Mouse (Mus musculus): Measurements from ENCODE around the gene Cxcl3. TPM values are rescaled to one million over a fixed set of nuclear protein-coding genes. Genes with fewer than 3 reads are reported as not detected.

The Cxcl3 gene
- polyA plus RNA-seq (2016; fragmentation: Nextera tagmentation; extraction: Ambion mirVana) = not detected in 2 replicates

DNA sequence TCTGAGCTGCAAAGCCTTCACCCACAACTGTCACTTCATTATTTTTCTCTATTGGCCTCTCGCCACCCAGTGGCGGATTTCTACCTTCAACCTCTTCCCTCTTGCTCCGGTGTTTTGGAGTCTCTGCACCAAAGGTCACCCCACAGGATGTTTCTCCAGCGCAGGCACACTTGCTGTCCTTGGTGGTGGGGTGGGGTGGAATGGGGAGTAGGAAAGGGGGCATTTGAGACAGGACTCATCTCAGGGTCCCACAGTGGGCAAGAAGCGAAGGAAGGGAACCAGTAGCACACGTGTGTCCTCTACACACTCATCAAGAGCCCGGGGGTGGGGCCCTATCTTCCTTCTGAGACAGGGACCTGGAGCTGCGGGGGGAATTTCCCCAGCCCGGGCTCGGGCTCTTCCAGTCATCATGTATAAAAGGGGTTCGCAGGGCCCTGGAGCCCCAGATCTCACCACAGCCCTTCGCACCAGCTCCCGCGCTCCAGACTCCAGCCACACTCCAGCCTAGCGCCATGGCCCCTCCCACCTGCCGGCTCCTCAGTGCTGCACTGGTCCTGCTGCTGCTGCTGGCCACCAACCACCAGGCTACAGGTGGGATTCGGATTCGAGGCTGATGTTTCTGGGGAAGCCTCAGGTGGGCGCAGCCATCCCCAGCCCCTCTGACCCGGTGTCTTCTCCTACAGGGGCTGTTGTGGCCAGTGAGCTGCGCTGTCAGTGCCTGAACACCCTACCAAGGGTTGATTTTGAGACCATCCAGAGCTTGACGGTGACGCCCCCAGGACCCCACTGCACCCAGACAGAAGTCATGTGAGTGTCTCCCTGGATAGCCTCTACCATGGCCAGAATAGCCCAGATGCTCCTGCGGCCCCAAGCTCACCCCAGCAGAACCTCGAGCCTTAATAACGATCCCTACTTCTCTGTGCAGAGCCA lies at the start of gene Cxcl3:
Gene Cxcl3 (plus strand): TSS at position 445 of the 930 bp plus-strand sequence.
- WGBS = 15% methylated on average over 26 of the region's 26 CpGs
- H3K27ac ChIP-seq (replicated peaks) = no peak within 1 kb of the TSS
- H3K4me3 ChIP-seq = peak within 1 kb of the TSS; percentile 53
- no peaks in the 10 kb centered on the region for H3K36me3 ChIP-seq
- no peaks in the 10 kb centered on the region for H3K9me3 ChIP-seq (replicated peaks)
- DNase-seq (ENCODE audit: low spot score) = peak; percentile 38
- peaks cover 9% of the 10 kb centered on the region for H3K4me1 ChIP-seq
- peaks cover 7% of the 10 kb centered on the region for H3K27me3 ChIP-seq (ENCODE audit: low read depth, poor library complexity, severe bottlenecking)

DNA sequence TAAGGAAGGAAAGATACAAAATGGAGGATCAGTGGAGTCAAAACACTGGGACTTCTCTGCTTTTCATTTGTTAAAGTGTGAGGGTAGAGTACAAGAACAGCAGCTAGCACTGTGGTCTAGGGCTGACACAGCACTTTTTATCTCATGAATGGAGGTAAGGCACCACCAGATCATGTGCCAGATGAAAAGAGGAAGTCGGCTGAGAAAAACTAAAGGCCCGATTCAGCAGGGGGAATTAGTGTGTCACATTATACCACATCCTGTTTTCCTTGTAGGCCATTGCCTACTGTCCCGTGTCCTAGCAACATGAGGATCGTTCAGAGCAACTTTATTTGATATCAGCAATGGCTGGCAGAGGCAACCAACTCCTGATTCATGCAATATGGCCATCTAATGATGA lies 43.9 kb upstream of the Cxcl3 start:
- Histone ChIP-seq H3K4me3 (no peak overlapping the region), H3K27ac (replicated peaks) (no peak overlapping the region), H3K36me3 (no peaks in the 10 kb centered on the region), H3K9me3 (replicated peaks) (no peaks in the 10 kb centered on the region), H3K27me3 (ENCODE audit: low read depth, poor library complexity, severe bottlenecking) (no peaks in the 10 kb centered on the region), H3K4me1 (no peaks in the 10 kb centered on the region)
- no peak for DNase-seq (ENCODE audit: low spot score)
- 76% methylated on average over 4 of the region's 4 CpGs for WGBS

DNA sequence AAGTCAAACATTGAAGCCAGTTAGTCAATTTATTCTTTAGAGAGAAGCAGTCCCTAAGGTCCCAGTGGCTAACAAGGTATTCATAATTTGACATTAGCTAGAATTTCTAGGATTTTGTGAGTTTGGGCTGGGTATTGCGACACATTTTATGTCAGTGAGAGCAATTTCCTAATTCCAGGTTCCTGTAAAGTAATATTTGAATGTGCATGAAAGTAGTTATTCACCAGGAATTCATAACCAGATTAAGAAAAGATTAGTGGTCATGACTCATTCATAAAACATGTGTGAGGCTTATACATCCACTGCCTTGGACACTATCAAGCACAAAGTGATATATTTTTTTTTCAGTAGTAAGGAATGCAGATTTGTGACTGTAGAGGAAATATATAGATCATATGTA lies 32.0 kb upstream of the Cxcl3 start:
- WGBS = 87% methylated on average over 1 of the region's 1 CpGs
- DNase-seq (ENCODE audit: low spot score) = no peak
- Histone ChIP-seq H3K4me3 (no peak overlapping the region), H3K27ac (replicated peaks) (no peak overlapping the region), H3K36me3 (no peaks in the 10 kb centered on the region), H3K4me1 (peaks cover 30% of the 10 kb centered on the region), H3K27me3 (ENCODE audit: low read depth, poor library complexity, severe bottlenecking) (peaks cover 21% of the 10 kb centered on the region), H3K9me3 (replicated peaks) (no peaks in the 10 kb centered on the region)

DNA sequence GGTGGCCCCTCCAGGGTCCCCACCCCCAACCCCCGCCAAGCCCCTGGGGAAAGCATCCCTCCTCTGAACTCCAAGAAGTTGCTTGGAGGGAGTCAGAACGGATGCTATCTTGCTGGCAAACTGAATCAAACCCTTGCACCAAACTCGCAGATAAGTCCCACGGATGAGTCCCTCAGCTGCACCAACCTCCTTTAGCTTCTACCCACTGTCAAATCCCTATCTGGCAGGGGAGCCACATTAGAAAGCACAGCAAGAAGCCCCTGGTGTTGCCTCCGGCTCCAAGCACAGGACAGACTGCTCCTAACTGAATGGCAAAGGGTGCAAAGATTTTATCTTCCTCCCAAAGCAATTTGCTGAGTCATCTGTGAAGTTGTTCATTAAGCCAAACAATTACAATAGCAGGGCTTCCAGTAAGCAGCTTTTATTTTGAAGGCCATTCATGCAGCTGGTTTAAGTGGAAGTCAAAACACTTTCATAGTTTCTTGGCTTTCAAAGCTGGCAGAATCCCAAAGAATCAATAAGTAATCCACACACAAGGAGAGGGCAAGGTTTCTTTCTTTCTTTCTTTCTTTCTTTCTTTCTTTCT lies 27.8 kb upstream of the Cxcl3 start:
- peaks cover 46% of the 10 kb centered on the region for H3K27me3 ChIP-seq (ENCODE audit: low read depth, poor library complexity, severe bottlenecking)
- H3K36me3 ChIP-seq = no peaks in the 10 kb centered on the region
- H3K9me3 ChIP-seq (replicated peaks) = no peaks in the 10 kb centered on the region
- no peak overlapping the region for H3K4me3 ChIP-seq
- WGBS = 33% methylated on average over 5 of the region's 5 CpGs
- DNase-seq (ENCODE audit: low spot score) = no peak
- no peak overlapping the region for H3K27ac ChIP-seq (replicated peaks)
- peaks cover 44% of the 10 kb centered on the region for H3K4me1 ChIP-seq

DNA sequence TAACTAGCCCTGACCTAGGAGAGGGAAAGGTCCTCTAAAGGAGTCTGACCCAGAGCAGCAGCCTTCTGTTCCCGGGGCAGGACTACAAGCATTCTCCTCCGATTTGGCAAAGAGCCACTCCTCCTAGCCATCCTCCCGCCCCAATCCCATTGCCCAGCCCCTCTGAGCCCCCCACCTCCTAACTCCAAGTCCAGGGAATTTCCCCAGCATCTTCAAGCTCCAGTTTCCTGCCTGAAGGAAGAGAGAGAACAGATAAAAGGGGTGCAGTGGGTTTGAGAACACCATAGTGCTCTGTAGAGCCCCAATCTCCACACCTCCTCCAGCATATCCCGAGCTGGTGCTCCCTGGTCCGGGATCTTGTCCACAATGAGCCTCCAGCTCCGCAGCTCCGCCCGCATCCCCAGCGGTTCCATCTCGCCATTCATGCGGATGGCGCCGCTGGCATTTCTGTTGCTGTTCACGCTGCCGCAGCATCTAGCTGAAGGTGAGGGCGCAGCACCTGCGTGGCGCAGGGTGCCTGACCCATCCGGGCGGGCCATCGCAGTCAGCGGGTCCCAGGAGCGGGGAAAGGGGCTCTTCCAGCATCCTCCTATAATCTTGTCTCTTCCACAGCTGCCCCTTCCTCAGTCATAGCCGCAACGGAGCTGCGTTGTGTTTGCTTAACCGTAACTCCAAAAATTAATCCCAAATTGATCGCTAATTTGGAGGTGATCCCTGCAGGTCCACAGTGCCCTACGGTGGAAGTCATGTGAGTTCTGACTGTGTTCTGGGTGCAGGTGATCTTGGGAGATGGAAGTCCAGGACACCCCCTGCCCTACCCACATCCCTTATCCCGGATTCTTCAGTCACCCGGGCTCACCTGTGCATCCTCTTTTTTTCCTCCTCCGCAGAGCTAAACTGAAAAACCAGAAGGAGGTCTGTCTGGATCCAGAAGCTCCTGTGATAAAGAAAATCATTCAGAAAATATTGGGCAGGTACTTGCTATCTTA lies 26.5 kb upstream of the Cxcl3 start, which contains the start of gene Cxcl5:
Gene Cxcl5 (plus strand): TSS at position 284 of the 989 bp plus-strand sequence.
- 4% methylated on average over 32 of the region's 32 CpGs for whole genome bisulfite sequencing
- H3K27ac ChIP-seq (replicated peaks) = no peak within 1 kb of the TSS
- peaks cover 44% of the 10 kb centered on the region for H3K4me1 ChIP-seq
- DNase-seq (ENCODE audit: low spot score) = peak; percentile 44
- H3K36me3 ChIP-seq = no peaks in the 10 kb centered on the region
- peak within 1 kb of the TSS; percentile 57 for H3K4me3 ChIP-seq
- H3K27me3 ChIP-seq (ENCODE audit: low read depth, poor library complexity, severe bottlenecking) = peaks cover 46% of the 10 kb centered on the region
- no peaks in the 10 kb centered on the region for H3K9me3 ChIP-seq (replicated peaks)

DNA sequence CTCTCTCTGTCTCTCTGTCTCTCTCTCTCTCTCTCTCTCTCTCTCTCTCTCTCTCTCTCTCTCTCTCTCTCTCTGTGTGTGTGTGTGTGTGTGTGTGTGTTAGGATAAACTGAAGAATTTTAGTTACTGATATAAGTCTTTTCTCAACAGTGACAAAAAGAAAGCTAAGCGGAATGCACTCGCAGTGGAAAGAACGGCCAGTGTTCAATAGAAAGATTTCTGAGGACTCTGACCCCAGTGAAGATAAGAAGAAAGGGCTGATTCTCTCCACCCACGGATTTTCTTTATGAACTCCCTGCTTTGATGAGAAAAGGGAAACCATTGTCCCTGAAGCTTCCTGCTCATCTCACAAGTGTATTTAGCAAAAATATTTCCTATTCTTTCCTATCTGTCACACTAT lies 25.6 kb upstream of the Cxcl3 start:
- peaks cover 40% of the 10 kb centered on the region for H3K4me1 ChIP-seq
- WGBS = 54% methylated on average over 4 of the region's 4 CpGs
- H3K4me3 ChIP-seq = no peak overlapping the region
- no peaks in the 10 kb centered on the region for H3K9me3 ChIP-seq (replicated peaks)
- H3K27ac ChIP-seq (replicated peaks) = no peak overlapping the region
- H3K27me3 ChIP-seq (ENCODE audit: low read depth, poor library complexity, severe bottlenecking) = peaks cover 46% of the 10 kb centered on the region
- H3K36me3 ChIP-seq = no peaks in the 10 kb centered on the region
- no peak for DNase-seq (ENCODE audit: low spot score)

DNA sequence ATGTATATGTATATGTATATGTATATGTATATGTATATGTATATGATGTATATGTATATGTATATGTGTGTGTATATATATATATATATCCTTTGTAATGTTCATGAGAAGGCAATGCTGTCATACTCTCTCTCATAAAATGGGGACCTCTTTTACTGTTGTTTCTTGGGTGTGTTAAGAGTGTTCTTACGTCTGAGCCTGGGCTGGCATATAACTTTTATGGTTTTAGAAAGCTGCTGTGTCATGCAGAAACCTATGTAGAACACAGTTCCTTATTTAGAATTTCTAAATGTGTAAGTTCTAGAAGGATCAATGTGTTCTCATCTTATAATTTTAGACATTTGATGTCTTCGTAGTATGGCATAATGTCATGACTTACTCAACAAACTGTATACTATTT lies 25.1 kb upstream of the Cxcl3 start:
- Histone ChIP-seq H3K27ac (replicated peaks) (no peak overlapping the region), H3K36me3 (no peaks in the 10 kb centered on the region), H3K4me3 (no peak overlapping the region), H3K27me3 (ENCODE audit: low read depth, poor library complexity, severe bottlenecking) (peaks cover 46% of the 10 kb centered on the region), H3K4me1 (peaks cover 35% of the 10 kb centered on the region), H3K9me3 (replicated peaks) (no peaks in the 10 kb centered on the region)
- DNase-seq (ENCODE audit: low spot score) = no peak
- WGBS = 94% methylated on average over 2 of the region's 2 CpGs

DNA sequence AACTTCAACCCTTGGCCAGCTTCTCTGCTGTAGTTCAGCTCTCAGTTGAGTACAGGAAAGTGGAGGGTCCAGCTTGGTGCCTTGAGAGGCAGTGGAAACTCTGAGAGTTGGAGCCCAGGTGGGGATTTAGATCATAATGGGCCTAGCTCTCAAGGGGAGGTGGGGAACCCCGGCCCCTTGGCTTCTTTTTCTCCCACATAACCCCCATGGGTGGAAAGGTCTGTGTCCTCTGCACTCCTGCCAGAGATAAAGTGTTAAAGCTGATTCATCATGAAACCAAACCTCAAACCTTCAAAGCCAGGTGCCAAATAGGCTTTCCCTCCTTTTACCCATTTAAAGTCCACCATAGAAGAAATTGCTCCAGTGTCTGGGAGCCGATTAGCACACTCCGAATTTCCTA lies 24.1 kb upstream of the Cxcl3 start:
- H3K4me3 ChIP-seq = no peak overlapping the region
- peaks cover 46% of the 10 kb centered on the region for H3K27me3 ChIP-seq (ENCODE audit: low read depth, poor library complexity, severe bottlenecking)
- DNase-seq (ENCODE audit: low spot score) = no peak
- peaks cover 26% of the 10 kb centered on the region for H3K4me1 ChIP-seq
- H3K27ac ChIP-seq (replicated peaks) = no peak overlapping the region
- H3K36me3 ChIP-seq = no peaks in the 10 kb centered on the region
- H3K9me3 ChIP-seq (replicated peaks) = no peaks in the 10 kb centered on the region
- 88% methylated on average over 3 of the region's 3 CpGs for WGBS

DNA sequence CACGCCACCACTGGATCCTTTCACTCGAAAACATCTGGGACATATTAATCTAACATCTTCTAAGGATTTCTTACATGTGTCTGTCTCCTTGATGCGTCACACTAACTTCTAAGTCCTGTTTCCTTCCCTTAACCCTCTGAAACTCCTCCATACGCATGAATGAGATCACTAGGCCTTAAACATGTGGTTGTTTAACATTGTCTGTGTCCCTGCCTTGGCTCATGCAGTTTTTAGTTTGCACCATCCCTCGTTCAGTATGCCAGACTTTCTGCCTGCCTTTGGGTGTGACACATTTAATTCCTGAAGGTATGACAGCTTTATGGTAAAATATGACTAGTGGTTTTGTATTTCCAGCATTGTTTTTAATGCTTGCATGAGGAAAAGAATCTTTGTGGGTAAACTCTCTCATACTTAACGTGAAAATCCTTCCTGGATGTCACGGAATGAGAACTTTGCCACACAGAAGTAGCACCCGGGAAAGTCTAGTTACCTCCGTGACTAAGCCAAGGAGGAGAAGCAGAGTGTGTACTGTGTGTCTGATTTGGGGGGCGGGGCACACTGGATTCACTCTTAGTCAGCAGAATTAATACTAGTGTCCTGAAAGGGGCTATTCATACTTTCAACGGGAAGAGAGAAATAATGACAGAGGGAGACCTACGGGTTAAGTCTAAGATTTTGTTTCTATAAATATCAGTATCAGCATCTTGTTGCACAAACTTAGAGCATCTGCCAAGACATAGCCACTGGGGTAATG lies 21.8 kb upstream of the Cxcl3 start:
- H3K27me3 ChIP-seq (ENCODE audit: low read depth, poor library complexity, severe bottlenecking) = peaks cover 23% of the 10 kb centered on the region
- H3K36me3 ChIP-seq = no peaks in the 10 kb centered on the region
- peaks cover 12% of the 10 kb centered on the region for H3K4me1 ChIP-seq
- no peak overlapping the region for H3K27ac ChIP-seq (replicated peaks)
- no peak overlapping the region for H3K4me3 ChIP-seq
- 84% methylated on average over 12 of the region's 12 CpGs for WGBS
- DNase-seq (ENCODE audit: low spot score) = no peak
- no peaks in the 10 kb centered on the region for H3K9me3 ChIP-seq (replicated peaks)

DNA sequence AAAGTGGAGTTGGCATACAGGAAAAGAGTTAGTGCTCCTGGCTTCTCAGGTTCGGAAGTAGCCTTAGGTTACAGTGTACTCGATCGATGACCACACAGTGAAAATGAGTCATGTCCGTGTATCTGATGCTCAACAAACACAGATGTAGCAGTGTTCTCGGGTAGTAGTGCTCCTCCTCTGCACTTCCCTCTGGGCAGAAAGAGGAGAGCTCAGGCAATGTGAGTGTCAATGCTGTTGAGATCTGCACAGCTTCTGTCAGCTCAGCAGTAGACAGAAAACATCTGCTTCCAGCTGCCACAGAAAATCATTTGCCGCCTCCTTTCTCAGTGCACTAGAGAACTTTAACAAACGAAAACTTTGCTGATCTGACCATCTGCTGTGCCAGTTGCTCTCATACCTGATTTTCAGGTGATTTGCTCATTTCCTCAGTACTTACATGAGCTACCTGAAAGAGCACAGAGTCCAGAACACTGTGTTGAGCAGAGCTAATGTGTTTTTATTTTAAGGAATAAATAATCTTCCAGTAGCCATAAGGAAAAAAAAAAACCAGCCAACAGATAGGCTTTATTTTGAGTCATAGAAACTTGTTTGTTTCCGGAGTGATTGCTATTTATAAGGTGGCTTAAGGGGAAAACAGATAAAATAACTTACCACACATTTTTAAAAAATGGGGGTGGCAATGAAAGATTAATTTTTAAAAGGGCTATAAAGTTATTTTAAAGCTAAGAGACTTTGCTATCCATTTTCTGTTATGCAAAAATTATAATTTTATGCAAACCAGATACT lies 19.9 kb upstream of the Cxcl3 start:
- Histone ChIP-seq H3K27me3 (ENCODE audit: low read depth, poor library complexity, severe bottlenecking) (peaks cover 9% of the 10 kb centered on the region; the same call in 1 of the 2 replicates), H3K9me3 (replicated peaks) (no peaks in the 10 kb centered on the region), H3K27ac (replicated peaks) (no peak overlapping the region), H3K4me1 (0 out of 2 replicates have a peak, but pooled peaks cover 4% of the 10 kb centered on the region), H3K4me3 (no peak overlapping the region), H3K36me3 (no peaks in the 10 kb centered on the region)
- no peak for DNase-seq (ENCODE audit: low spot score)
- WGBS = 91% methylated on average over 8 of the region's 8 CpGs

DNA sequence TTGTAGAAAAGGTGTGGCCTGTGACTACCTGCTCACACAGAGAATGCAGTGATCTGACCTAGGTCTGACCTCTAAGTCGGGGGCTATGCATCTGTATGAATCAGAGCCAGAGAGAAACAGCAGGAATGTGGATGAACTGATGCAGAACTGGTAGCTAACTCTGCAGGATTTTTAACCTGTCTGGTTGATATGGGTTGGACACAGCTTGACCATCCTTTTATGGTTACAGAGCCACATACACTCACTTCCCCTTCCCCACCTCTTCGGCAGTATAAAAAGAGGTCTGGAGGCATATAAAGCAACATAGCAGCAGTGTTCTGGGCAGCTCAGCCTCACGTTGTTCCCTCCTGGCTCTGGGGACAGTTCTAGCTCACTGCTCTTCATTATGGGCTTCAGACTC lies 17.7 kb upstream of the Cxcl3 start, which contains the start of gene Ppbp:
Gene Ppbp (plus strand): TSS at position 301 of the 400 bp plus-strand sequence.
- no peaks in the 10 kb centered on the region for H3K9me3 ChIP-seq (replicated peaks)
- H3K4me1 ChIP-seq = no peaks in the 10 kb centered on the region
- H3K4me3 ChIP-seq = no peak within 1 kb of the TSS
- H3K27ac ChIP-seq (replicated peaks) = no peak within 1 kb of the TSS
- no peak for DNase-seq (ENCODE audit: low spot score)
- no peaks in the 10 kb centered on the region for H3K27me3 ChIP-seq (ENCODE audit: low read depth, poor library complexity, severe bottlenecking)
- H3K36me3 ChIP-seq = no peaks in the 10 kb centered on the region
- 72% methylated on average over 3 of the region's 3 CpGs for WGBS
